Mouse (Mus musculus): ENCODE results near the gene Ror1. TPM values are rescaled to one million over a fixed set of nuclear protein-coding genes. Genes with fewer than 3 reads are reported as not detected.
A peak's percentile ranks its signal among the peaks of the same experiment; 100 is the strongest.

Gene Ror1
- polyA plus RNA-seq, 1 experiment from 2014 or later, result 14.0 TPM

GRCm38 (mm10) chr4:100123519-100123918, 27.9 kb downstream of the Ror1 start:
- no peak for DNase-seq (ENCODE audit: low spot score)
- H3K27ac ChIP-seq, result no peak overlapping the region
- peaks cover 10% of the 10 kb centered on the region for H3K36me3 ChIP-seq
- H3K4me3 ChIP-seq, result no peak overlapping the region
- 80% methylated on average over 3 of the region's 3 CpGs for WGBS
- peaks cover 19% of the 10 kb centered on the region for H3K4me1 ChIP-seq
- H3K27me3 ChIP-seq (ENCODE audit: low read depth, poor library complexity, severe bottlenecking), result peaks cover 21% of the 10 kb centered on the region; the same call in 1 of the 2 replicates
- H3K9me3 ChIP-seq (replicated peaks), result no peaks in the 10 kb centered on the region

GRCm38 (mm10) chr4:100124056-100124455, 28.5 kb downstream of the Ror1 start:
- H3K9me3 ChIP-seq (replicated peaks), result no peaks in the 10 kb centered on the region
- no peak overlapping the region for H3K4me3 ChIP-seq
- 0 out of 2 replicates have a peak, but pooled peaks cover 18% of the 10 kb centered on the region for H3K27me3 ChIP-seq (ENCODE audit: low read depth, poor library complexity, severe bottlenecking)
- H3K27ac ChIP-seq, result no peak overlapping the region
- H3K36me3 ChIP-seq, result peaks cover 10% of the 10 kb centered on the region
- H3K4me1 ChIP-seq, result peaks cover 17% of the 10 kb centered on the region
- DNase-seq (ENCODE audit: low spot score), result no peak

DNA sequence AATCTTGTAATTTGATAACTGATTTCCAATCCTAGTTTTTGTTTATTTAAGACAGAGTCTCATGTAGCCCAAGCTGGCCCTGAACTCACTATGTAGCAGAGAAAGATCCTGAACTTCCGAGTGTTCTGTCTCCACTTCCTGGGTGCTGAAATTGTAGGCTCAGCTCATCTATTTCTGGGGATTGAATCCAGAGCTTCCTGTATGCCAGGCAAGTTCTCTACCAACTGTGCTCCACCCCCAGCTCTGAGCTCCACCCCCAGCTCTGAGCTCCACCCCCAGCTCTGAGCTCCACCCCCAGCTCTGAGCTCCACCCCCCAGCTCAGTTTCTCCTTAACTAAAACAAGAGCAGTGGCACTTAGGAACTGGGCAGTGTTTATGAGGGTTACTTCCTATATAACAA, 29.3 kb downstream of the Ror1 start:
- Histone ChIP-seq H3K27ac (no peak overlapping the region), H3K4me1 (peaks cover 18% of the 10 kb centered on the region), H3K27me3 (ENCODE audit: low read depth, poor library complexity, severe bottlenecking) (0 out of 2 replicates have a peak, but pooled peaks cover 18% of the 10 kb centered on the region), H3K4me3 (no peak overlapping the region), H3K36me3 (peaks cover 10% of the 10 kb centered on the region), H3K9me3 (replicated peaks) (no peaks in the 10 kb centered on the region)
- no peak for DNase-seq (ENCODE audit: low spot score)
- WGBS, result 88% methylated on average over 1 of the region's 1 CpGs

- peaks cover 18% of the 10 kb centered on the region; the same call in 1 of the 2 replicates for H3K27me3 ChIP-seq (ENCODE audit: low read depth, poor library complexity, severe bottlenecking)
- DNase-seq (ENCODE audit: low spot score), result no peak
- no peaks in the 10 kb centered on the region for H3K9me3 ChIP-seq (replicated peaks)
- 27% methylated on average over 12 of the region's 12 CpGs for WGBS
- peaks cover 4% of the 10 kb centered on the region; the same call in 1 of the 2 replicates for H3K36me3 ChIP-seq
- H3K4me1 ChIP-seq, result peaks cover 18% of the 10 kb centered on the region
- no peak overlapping the region for H3K4me3 ChIP-seq
- H3K27ac ChIP-seq, result peak overlapping the region; percentile 30
These were observed 31.1 kb downstream of the Ror1 start for GRCm38 (mm10) chr4:100126531-100127310.

- Histone ChIP-seq H3K27ac (no peak overlapping the region), H3K36me3 (peaks cover 4% of the 10 kb centered on the region; the same call in 1 of the 2 replicates), H3K4me3 (no peak overlapping the region), H3K9me3 (replicated peaks) (no peaks in the 10 kb centered on the region), H3K4me1 (peaks cover 25% of the 10 kb centered on the region), H3K27me3 (ENCODE audit: low read depth, poor library complexity, severe bottlenecking) (peaks cover 16% of the 10 kb centered on the region; the same call in 1 of the 2 replicates)
- 92% methylated on average over 12 of the region's 12 CpGs for WGBS
- DNase-seq (ENCODE audit: low spot score), result no peak
These were observed 32.7 kb downstream of the Ror1 start for GRCm38 (mm10) chr4:100128026-100128922.

DNA sequence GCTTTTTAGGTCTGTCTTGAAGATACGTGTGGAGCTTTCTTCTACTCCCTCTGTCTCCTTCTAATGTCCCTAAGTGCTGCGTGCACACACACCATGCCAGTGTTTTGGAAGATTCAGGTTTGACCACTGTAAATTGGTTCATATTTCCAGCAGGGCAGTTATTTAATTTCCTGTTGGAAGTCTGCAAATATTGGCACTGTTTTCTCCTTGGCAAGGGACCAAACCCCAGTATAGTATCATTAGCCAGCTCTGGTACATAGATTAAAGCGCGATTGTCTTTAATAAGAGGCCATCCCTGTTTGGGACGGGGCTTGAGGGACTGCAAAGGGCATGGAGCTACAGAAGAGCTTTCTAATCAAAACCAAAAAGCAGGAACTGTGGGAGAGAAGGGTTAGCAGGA, 33.6 kb downstream of the Ror1 start:
- H3K4me3 ChIP-seq, result no peak overlapping the region
- no peak for DNase-seq (ENCODE audit: low spot score)
- H3K36me3 ChIP-seq, result no peaks in the 10 kb centered on the region; the same call in 1 of the 2 replicates
- peaks cover 27% of the 10 kb centered on the region for H3K4me1 ChIP-seq
- H3K27me3 ChIP-seq (ENCODE audit: low read depth, poor library complexity, severe bottlenecking), result peaks cover 8% of the 10 kb centered on the region; the same call in 1 of the 2 replicates
- 83% methylated on average over 5 of the region's 5 CpGs for WGBS
- H3K9me3 ChIP-seq (replicated peaks), result no peaks in the 10 kb centered on the region
- H3K27ac ChIP-seq, result no peak overlapping the region

DNA sequence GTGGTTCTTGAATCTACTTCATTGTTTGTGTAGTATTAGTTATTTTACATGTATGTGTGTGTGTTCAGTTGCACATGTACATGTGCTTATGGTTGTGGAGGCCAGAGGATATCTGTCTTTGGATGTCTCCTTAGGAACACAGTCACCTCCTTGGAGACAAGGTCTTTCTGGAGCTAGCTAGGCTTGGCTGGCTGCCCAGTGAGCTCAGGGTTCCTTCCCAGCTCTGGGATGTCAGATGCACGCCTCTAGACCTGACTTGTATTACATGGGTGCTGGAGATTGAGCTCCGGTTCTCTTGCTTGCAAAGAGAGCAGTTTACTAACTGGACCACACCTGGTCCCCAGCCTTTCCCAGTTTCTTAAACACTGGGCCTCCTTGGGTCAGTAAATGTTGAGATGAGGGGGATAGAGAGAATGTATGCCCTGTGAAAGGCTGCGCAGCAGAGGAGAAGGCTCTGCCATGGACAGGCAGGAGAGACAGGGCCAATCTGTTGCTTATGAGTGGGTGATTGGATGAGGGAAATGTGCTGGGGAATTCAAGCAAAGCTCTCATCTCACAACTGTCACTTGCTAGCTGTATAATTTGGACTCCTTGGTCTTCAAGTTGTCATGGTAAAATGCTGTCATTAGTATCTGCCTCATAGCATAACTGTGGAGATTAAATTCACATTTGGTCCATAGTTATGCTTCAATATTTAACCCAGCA, 35.3 kb downstream of the Ror1 start:
- DNase-seq (ENCODE audit: low spot score), result no peak
- WGBS, result 92% methylated on average over 3 of the region's 3 CpGs
- no peaks in the 10 kb centered on the region for H3K9me3 ChIP-seq (replicated peaks)
- peaks cover 8% of the 10 kb centered on the region; the same call in 1 of the 2 replicates for H3K27me3 ChIP-seq (ENCODE audit: low read depth, poor library complexity, severe bottlenecking)
- peaks cover 23% of the 10 kb centered on the region for H3K4me1 ChIP-seq
- H3K4me3 ChIP-seq, result no peak overlapping the region
- H3K36me3 ChIP-seq, result no peaks in the 10 kb centered on the region; the same call in 1 of the 2 replicates
- no peak overlapping the region for H3K27ac ChIP-seq

GRCm38 (mm10) chr4:100131488-100131887, 35.9 kb downstream of the Ror1 start:
- no peaks in the 10 kb centered on the region; the same call in 1 of the 2 replicates for H3K36me3 ChIP-seq
- DNase-seq (ENCODE audit: low spot score), result no peak
- WGBS, result 84% methylated on average over 2 of the region's 2 CpGs
- no peaks in the 10 kb centered on the region for H3K9me3 ChIP-seq (replicated peaks)
- no peak overlapping the region for H3K27ac ChIP-seq
- H3K27me3 ChIP-seq (ENCODE audit: low read depth, poor library complexity, severe bottlenecking), result peaks cover 8% of the 10 kb centered on the region; the same call in 1 of the 2 replicates
- H3K4me3 ChIP-seq, result no peak overlapping the region
- peaks cover 19% of the 10 kb centered on the region for H3K4me1 ChIP-seq

DNA sequence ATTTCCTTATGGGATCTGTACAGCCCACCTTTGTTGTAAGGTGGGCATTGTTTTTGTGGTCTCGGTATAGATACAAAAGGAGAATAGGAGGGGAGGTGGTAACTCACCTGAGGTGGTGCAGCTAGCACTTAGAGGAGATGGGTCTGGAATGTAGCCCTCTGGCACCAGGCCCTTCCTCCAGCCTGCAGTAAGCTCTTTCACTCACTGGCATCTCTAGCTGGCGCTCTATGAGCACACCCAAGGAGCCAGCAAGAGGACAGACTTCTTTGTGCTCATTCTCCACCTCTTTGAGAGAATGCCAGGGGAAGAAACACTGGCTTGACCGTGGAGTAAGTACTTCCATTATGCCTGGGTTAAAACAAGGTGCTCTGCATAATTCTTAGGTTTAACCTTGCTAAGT, 36.7 kb downstream of the Ror1 start:
- Histone ChIP-seq H3K27me3 (ENCODE audit: low read depth, poor library complexity, severe bottlenecking) (peaks cover 8% of the 10 kb centered on the region; the same call in 1 of the 2 replicates), H3K4me3 (no peak overlapping the region), H3K4me1 (peaks cover 19% of the 10 kb centered on the region), H3K9me3 (replicated peaks) (no peaks in the 10 kb centered on the region), H3K36me3 (no peaks in the 10 kb centered on the region; the same call in 1 of the 2 replicates), H3K27ac (no peak overlapping the region)
- WGBS, result 89% methylated on average over 3 of the region's 3 CpGs
- no peak for DNase-seq (ENCODE audit: low spot score)

DNA sequence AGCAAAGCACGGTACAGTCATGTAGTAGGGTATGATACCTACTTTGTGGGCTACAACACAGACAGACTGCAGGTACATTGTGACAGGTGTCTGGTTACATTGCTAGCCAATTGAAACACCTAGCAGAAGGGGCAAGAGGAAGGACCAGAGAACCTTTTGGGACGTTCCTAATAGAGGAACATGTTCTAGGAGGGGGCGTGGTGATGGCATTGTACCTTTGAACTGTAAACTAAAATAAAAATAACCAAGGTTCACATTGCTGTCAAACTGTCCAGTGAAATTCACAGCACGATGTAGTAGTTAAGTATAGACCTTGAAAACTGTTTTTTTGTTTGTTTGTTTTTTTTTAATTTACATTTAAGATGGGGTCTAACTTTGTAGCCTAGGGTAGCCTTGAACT, 40.5 kb downstream of the Ror1 start:
- no peak for DNase-seq (ENCODE audit: low spot score)
- Histone ChIP-seq H3K27me3 (ENCODE audit: low read depth, poor library complexity, severe bottlenecking) (peaks cover under 1% of the 10 kb centered on the region; the same call in 1 of the 2 replicates), H3K4me1 (peaks cover 42% of the 10 kb centered on the region), H3K36me3 (no peaks in the 10 kb centered on the region), H3K9me3 (replicated peaks) (no peaks in the 10 kb centered on the region), H3K4me3 (no peak overlapping the region), H3K27ac (no peak overlapping the region)
- WGBS, result 89% methylated on average over 4 of the region's 4 CpGs

DNA sequence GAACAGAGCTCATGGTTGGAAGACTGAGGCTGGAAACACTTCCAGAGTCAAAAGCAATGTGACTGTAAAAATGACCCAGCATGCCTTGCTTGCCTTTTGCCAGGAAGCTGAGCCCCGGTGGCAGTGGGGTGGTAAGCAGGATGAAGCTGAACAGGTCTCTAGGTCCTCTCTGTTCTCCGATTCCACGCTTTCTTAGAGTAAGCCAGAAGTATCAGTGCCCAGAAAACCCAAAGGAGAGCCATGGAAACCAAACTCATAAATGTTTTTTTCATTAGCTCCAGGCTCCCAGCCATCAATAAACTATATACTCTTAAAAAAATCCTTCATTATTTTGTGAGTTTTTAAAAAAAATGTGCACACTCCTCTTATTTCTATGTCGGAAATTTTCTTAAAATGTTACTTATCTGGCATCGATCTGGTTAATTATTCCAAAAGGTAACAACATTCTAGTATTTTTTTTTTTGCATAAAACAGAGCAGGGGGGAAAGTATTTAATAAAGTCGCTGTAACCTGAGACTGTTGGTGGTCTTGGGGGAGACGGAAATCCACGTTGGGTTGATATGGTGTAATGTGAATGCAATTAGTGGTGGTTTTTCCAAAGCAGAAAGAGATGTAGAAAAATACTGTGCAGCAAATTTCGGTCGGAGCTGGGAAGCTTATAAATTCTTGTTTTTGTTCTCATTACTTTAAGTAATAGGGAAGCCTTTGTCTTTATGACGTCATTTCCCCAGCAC, 41.7 kb downstream of the Ror1 start:
- H3K27me3 ChIP-seq (ENCODE audit: low read depth, poor library complexity, severe bottlenecking), result no peaks in the 10 kb centered on the region
- no peak overlapping the region for H3K4me3 ChIP-seq
- H3K27ac ChIP-seq, result peak overlapping the region; percentile 58; the same call in 1 of the 2 replicates
- 80% methylated on average over 11 of the region's 11 CpGs for WGBS
- no peaks in the 10 kb centered on the region for H3K36me3 ChIP-seq
- peaks cover 42% of the 10 kb centered on the region for H3K4me1 ChIP-seq
- no peak for DNase-seq (ENCODE audit: low spot score)
- no peaks in the 10 kb centered on the region for H3K9me3 ChIP-seq (replicated peaks)

- WGBS, result 61% methylated on average over 2 of the region's 2 CpGs
These were observed 46.0 kb downstream of the Ror1 start for GRCm38 (mm10) chr4:100141626-100142025.

More at GRCm38 (mm10) chr4:100141626-100142025, 46.0 kb downstream of the Ror1 start:
- H3K27ac ChIP-seq, result no peak overlapping the region
- H3K9me3 ChIP-seq (replicated peaks), result no peaks in the 10 kb centered on the region
- H3K36me3 ChIP-seq, result no peaks in the 10 kb centered on the region
- H3K4me1 ChIP-seq, result peaks cover 31% of the 10 kb centered on the region
- no peak overlapping the region for H3K4me3 ChIP-seq
- no peaks in the 10 kb centered on the region for H3K27me3 ChIP-seq (ENCODE audit: low read depth, poor library complexity, severe bottlenecking)
- DNase-seq (ENCODE audit: low spot score), result no peak

All from limb, embryonic 10.5 days (tissue).